Mouse (Mus musculus) megakaryocyte, embryonic 14.5 days (primary cell): ENCODE data around the gene Gm8677. TPM values are rescaled to one million over a fixed set of nuclear protein-coding genes. Genes with fewer than 3 reads are reported as not detected.
"Not testable (repeated sequence)": the region's sequence is repeated elsewhere in the genome, so short reads cannot be mapped to it uniquely, and the experiment has no call there.

ENCODE experiments used
- H3K27me3 ChIP-seq: replicated peaks from 2 replicates; pipeline ENCODE3; 2012; ENCODE audit warnings: inconsistent platforms
- H3K36me3 ChIP-seq: replicated peaks from 2 replicates; pipeline ENCODE3; 2012; ENCODE audit warnings: low read length, inconsistent platforms, mixed read lengths
- H3K4me1 ChIP-seq: 2 replicates; pipeline ENCODE4 v1.6.1; 2012; ENCODE audit warnings: inconsistent platforms
- H3K4me3 ChIP-seq: replicated peaks from 2 replicates; pipeline ENCODE3; 2012; ENCODE audit warnings: moderate library complexity, mild to moderate bottlenecking, inconsistent platforms
- H3K9me3 ChIP-seq: 2 replicates; pipeline ENCODE4 v1.6.1; 2012; ENCODE audit warnings: inconsistent platforms
- polyA plus RNA-seq: library from polyadenylated mRNA; stranded (reverse); fragments of >175 nt; gene quantifications from 2 replicates; pipeline ENCODE4 v1.2.3, GENCODE M21; 2012; ENCODE audit warnings: low replicate concordance; ENCODE audit not compliant: insufficient read depth

Gm8677 gene
- polyA plus RNA-seq = not detected in 2 replicates

DNA sequence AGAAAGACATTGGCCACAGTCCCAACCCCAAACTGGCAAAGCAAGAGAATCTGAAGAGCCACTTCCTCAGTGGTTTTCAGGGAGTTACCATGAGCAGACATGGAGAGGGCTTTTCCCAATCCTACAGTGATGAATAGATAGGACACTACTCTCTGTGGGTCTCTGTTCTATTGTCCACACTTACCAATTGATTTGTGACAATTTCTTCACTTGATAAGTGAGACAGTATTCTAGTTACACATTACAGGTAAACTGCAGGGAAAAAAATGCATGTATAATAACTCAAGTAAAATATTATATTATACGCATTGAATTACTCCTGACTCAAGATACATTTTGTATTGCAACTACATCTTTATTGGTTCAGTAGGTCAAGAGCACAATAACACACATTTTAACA, at the start of gene Gm8677:
TSS of gene Gm8677 (minus strand) at position 101 of the 400 bp plus-strand sequence.
- not testable (repeated sequence) for H3K36me3 ChIP-seq, H3K4me1 ChIP-seq, H3K9me3 ChIP-seq, H3K27me3 ChIP-seq, H3K4me3 ChIP-seq

DNA sequence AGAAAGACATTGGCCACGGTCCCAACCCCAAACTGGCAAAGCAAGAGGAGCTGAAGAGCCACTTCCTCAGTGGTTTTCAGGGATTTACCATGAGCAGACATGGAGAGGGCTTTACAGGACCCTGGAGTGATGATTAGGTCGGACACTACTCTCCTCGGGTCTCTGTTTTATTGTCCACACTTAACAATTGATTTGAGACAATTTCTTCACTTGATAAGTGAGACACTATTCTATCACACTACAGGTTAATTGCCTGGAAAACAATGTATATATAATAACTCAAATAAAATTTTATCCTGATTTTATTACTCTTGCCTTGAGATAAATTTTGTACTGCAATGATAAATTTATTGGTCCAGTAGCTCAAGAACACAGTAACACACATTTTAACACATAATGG, 30.6 kb upstream of the Gm8677 start, which contains the start of gene Gm4201:
TSS of gene Gm4201 (minus strand) at position 101 of the 400 bp plus-strand sequence.
- H3K27me3 ChIP-seq = not testable (repeated sequence)

GRCm38 (mm10) chr7:22522667-22523066, 12.0 kb downstream of the Gm8677 start, which contains the start of gene Vmn1r152:
TSS of gene Vmn1r152 (plus strand) at chr7:22522967.
- H3K4me1 ChIP-seq, H3K36me3 ChIP-seq, H3K4me3 ChIP-seq, H3K9me3 ChIP-seq, H3K27me3 ChIP-seq: not testable (repeated sequence)

More for the DNA sequence above, 30.6 kb upstream of the Gm8677 start, which contains the start of gene Gm4201:
- H3K4me1 ChIP-seq, H3K36me3 ChIP-seq, H3K9me3 ChIP-seq, H3K4me3 ChIP-seq: not testable (repeated sequence)

DNA sequence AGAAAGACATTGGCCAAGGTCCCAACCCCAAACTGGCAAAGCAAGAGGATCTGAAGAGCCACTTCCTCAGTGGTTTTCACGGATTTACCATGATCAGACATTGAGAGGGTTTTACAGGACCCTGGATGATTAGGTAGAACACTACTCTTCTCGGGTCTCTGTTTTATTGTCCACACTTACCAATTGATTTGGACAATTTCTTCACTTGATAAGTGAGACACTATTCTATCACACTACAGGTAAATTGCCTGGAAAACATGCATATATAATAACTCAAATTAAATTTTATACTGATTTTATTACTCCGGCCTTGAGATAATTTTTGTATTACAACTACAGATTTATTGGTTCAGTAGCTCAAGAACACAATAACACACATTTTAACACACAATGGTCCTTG, 35.1 kb downstream of the Gm8677 start, which contains the start of gene Vmn1r151:
TSS of gene Vmn1r151 (minus strand) at position 101 of the 400 bp plus-strand sequence.
- H3K27me3 ChIP-seq, H3K36me3 ChIP-seq, H3K9me3 ChIP-seq, H3K4me3 ChIP-seq, H3K4me1 ChIP-seq: not testable (repeated sequence)

Other genes starting within 250 kb of the Gm8677 start
- not detected in 2 replicates for gene Gm4187, start 205.2 kb downstream of the Gm8677 start, polyA plus RNA-seq
- not detected in 2 replicates for gene Gm8660, start 163.8 kb downstream of the Gm8677 start, polyA plus RNA-seq
- gene Vmn1r148, start 121.3 kb downstream of the Gm8677 start, polyA plus RNA-seq = not detected in 2 replicates
- not detected in 2 replicates for gene Vmn1r149, start 96.7 kb downstream of the Gm8677 start, polyA plus RNA-seq
- gene Gm10665, start 70.8 kb downstream of the Gm8677 start, polyA plus RNA-seq = not detected in 2 replicates
- gene Vmn1r151, start 35.2 kb downstream of the Gm8677 start, polyA plus RNA-seq = not detected in 2 replicates
- not detected in 2 replicates for gene Vmn1r152, start 11.9 kb downstream of the Gm8677 start, polyA plus RNA-seq
- gene Gm4201, start 30.5 kb upstream of the Gm8677 start, polyA plus RNA-seq = not detected in 2 replicates
- not detected in 2 replicates for gene Gm4565, start 53.2 kb upstream of the Gm8677 start, polyA plus RNA-seq
- not detected in 2 replicates for gene Vmn1r155, start 123.1 kb upstream of the Gm8677 start, polyA plus RNA-seq
- gene Gm8693, start 157.4 kb upstream of the Gm8677 start, polyA plus RNA-seq = not detected in 2 replicates
- gene Gm4567, start 184.8 kb upstream of the Gm8677 start, polyA plus RNA-seq = not detected in 2 replicates
- gene Vmn1r157, start 226.8 kb upstream of the Gm8677 start, polyA plus RNA-seq = not detected in 2 replicates